Mouse (Mus musculus) myocyte (in vitro differentiated cells): ENCODE data around the gene Pdcd4.

Experiments used
- CEBPB ChIP-seq: IDR thresholded peaks from 2 replicates; pipeline ENCODE4 v1.6.1; 2011; ENCODE audit warnings: mild to moderate bottlenecking, moderate library complexity; ENCODE audit not compliant: poor library complexity, insufficient read depth, severe bottlenecking
- E2F4 ChIP-seq: IDR thresholded peaks from one replicate; pipeline ENCODE4 v1.6.1; 2011; ENCODE audit warnings: mild to moderate bottlenecking, control low read depth, moderate library complexity; ENCODE audit not compliant: insufficient read depth
- POLR2A ChIP-seq: IDR thresholded peaks from one replicate; pipeline ENCODE4 v1.6.1; 2011; ENCODE audit warnings: low read depth, mild to moderate bottlenecking, control low read depth, moderate library complexity; ENCODE audit not compliant: insufficient read length
- USF1 ChIP-seq: IDR thresholded peaks from one replicate; pipeline ENCODE4 v1.6.1; 2011; ENCODE audit warnings: low read depth, mild to moderate bottlenecking, control low read depth, moderate library complexity

DNA sequence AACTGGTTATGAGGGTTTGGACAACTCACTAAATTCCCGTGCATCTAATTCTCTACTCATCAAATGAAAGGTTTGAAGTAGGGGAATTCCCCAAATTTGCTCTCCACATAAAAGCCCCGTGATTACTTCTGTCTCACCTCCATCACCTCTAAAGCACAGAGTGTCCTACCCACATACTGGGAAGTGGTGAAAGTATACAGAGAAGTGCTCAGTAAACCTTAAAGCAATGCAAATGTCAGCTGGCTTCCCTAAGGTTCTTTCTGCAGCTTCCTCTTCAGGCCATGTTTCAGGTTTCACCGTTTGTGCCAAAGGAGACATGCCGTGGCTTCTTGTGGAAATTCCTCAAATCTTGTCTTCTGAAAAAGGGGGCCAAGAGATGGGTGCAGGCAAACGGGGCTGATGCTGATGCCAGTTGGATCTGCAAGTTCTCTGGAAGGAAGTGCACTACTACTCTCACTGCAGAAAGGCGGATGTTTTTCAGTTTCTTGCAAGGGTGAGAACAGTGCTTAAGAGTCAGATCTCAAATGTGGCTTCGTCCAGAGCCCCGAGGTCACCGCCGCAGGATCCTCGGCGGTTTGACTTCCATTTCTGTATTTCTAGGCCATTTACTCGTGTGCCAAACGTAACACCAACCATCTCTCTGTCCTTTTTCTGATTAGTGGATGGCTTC is 8.0 kb downstream of the Pdcd4 start:
- TF ChIP-seq POLR2A = no peak
- TF ChIP-seq USF1 = no peak
- TF ChIP-seq E2F4 = no peak
- TF ChIP-seq CEBPB = no peak
